Mouse (Mus musculus): ENCODE measurements at regions not wholly inside any gene's neighbourhood (a gene's known extent, or its start where the extent isn't known, plus 50 kb on each side); places are given as distances from the start of the nearest gene placed in this dataset.

- no peak for TF ChIP-seq CTCF (IDR thresholded peaks at IDR 0.05; ENCODE audit: low read depth)
- no peak for TF ChIP-seq EP300 (IDR thresholded peaks at IDR 0.05; ENCODE audit: low read depth)
These were observed 70.2 kb upstream of the Peli2 start for GRCm38 (mm10) chr14:48050460-48050760.

Data from liver, embryonic 14.5 days (tissue).